Mouse (Mus musculus) testis, adult 2 months (tissue): ENCODE results near the gene Hlf.

Experiments
- CTCF ChIP-seq: fragments of 200-500 bp; IDR thresholded peaks from 2 replicates; pipeline ENCODE4 v1.5.1; 2012; ENCODE audit warnings: low read depth, mild to moderate bottlenecking, inconsistent platforms, low read length, moderate library complexity; ENCODE audit not compliant: control insufficient read depth, insufficient read depth, insufficient replicate concordance
- POLR2A ChIP-seq: fragments of 200-500 bp; IDR thresholded peaks from 2 replicates; pipeline ENCODE4 v1.6.1; 2012; ENCODE audit warnings: low read depth, mild to moderate bottlenecking, inconsistent platforms, low read length, moderate library complexity; ENCODE audit not compliant: control insufficient read depth

GRCm38 (mm10) chr11:90389174-90389901 lies 1.4 kb downstream of the Hlf start:
- TF ChIP-seq CTCF (no peak), POLR2A (no peak)
